Mouse (Mus musculus) gonadal fat pad, adult 2 months (tissue): ENCODE results near the gene Sobp. TPM values are rescaled to one million over a fixed set of nuclear protein-coding genes. Genes with fewer than 3 reads are reported as not detected.

Experiments
- DNase-seq: peaks from one replicate; pipeline ENCODE4 v3.0.0-alpha.2; 2012; ENCODE audit warnings: low read depth
- polyA plus RNA-seq: library from polyadenylated mRNA; depleted of rRNA; stranded (reverse); fragments of >200 nt; gene quantifications from 2 replicates; pipeline ENCODE4 v1.2.3, GENCODE M21; 2012

Sobp gene
- polyA plus RNA-seq, 1 experiment, result 0.35 TPM

DNA sequence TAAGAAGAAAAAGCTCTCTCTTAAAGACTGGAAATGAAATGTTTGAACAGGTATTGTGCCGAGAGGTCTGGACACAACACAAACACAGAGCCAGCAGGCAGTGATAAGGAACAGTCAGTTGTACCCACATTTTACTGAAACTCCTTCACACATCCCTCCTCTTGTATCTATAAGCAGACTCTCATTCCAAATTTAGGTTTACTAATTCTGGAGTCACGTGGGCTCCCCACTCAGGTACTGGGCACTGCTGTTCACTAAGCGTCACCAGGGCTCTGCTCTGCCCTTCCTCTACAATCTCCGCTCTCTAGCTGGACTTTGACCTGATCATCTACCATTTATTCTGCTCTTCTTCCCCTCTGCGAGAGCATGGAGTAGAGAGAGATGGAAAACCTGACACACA, 15.4 kb downstream of the Sobp start:
- no peak for DNase-seq

GRCm38 (mm10) chr10:43155046-43155560, 19.2 kb downstream of the Sobp start:
- DNase-seq, result no peak

DNA sequence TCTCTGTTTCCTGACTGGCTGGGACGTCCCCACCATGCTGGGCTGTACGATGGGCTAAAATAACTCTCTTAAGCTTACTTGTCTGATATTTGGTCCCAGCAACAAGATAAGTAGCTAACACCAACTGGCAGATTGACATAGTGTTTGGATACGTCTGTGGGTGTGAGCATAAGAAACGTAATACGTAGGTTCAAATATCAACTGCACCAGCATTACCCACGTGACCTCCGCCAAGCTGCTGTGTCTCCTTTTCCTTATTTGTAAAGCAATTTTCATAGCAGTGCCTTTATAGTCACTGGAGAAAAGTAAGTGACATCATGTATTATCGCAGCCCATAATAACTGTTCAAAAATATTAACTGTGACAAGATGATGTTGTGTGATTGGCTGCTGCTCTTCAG, 21.7 kb downstream of the Sobp start:
- no peak for DNase-seq

- DNase-seq, result no peak
Measured at GRCm38 (mm10) chr10:43148456-43148855, 25.9 kb downstream of the Sobp start.

- no peak for DNase-seq
Measured at GRCm38 (mm10) chr10:43143173-43143572, 31.2 kb downstream of the Sobp start.

DNA sequence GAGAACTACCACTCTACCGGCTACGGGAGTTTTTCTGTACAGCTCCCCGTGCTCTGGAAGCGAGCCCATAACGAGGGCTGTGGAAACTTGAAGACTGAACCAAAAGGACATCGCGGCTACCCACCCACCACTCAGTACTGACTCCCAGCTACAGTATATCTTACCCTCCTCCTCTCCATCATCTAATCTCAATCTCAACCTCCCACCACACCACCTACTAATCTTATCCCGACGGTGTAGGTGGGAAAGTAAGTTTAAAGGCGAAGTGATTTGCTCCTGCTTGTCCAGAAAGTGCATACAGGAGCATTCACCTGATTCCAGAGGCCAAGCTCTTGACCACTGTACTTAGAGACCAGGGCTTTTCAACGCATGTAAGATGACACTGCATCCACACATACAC, 40.3 kb downstream of the Sobp start:
- no peak for DNase-seq

GRCm38 (mm10) chr10:43128750-43129149, 45.6 kb downstream of the Sobp start:
- DNase-seq, result no peak

- no peak for DNase-seq
Measured at GRCm38 (mm10) chr10:43124561-43124960, 49.8 kb downstream of the Sobp start.

DNA sequence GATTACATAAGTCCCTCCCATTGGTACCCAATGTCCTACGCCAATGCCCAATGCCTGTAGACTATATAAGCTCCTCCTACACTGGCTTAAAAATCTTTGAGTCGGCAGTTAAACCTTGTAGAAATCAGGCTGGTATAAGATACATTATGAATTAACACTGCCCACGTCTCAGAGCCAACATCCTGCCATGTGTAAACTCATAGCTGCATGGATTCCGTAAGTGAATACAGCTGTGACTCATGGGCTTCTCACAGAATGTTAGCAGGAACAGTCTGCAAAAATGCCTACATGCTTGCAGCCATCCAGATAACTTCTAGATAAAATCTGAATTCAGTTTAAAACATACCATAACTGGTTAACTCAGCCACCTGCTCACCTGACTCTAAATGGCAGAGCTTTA, 50.2 kb downstream of the Sobp start:
- DNase-seq, result no peak

DNA sequence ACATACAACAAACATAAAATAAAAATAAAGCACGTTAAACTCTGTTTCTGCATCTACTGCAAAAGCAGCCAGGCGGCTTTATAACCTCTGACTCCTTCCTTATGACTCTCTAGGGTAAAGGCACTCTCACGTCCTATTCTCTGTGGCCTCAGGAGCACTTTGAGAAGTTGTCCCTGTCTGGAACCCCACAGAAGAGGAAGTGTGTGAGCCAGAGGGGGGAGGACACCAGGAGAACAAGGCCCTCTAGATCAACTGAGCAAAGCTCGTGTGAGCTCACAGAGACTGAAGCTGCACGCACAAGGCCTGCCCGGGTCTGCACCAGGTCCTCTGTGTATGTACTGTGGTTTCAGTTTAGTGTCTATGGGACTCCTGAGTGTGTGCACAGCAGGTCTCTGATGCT, 50.9 kb downstream of the Sobp start:
- no peak for DNase-seq

DNA sequence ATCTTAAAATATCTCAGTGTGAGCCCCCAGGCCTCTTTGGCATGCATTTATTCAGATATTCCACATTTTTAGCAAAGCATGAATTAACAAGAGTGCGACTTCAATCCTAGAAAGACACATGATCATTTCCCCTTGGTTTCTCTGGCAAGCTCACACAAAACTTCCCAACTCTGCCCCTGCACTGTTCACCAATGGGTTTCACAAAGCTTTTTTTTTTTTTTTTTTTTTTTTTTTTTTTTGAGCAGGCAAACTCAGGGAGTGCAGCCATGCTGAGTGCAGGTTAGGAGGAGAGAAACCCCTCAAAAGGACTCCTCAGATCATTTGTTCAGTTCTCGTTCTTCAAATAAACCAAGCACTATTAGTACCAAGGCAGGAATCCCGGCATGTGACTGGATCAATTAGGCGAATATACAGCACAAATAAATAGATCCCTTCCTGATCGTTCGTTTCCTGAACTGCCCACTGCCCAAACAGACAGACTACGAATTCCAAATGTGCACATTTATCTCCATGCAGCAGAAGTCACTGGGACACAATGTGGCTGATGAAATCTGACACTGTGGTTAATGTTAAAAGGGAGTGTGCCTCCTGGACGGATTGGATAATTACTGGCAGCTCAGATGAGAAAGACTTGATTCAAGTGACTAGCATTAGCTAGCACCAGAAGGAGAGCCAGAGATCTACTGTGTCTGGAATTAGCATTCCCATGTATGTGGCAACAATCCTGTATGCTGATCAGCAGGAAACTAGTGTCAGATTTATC, 53.5 kb downstream of the Sobp start:
- DNase-seq, result no peak

GRCm38 (mm10) chr10:43116083-43116927, 58.0 kb downstream of the Sobp start:
- no peak for DNase-seq

- DNase-seq, result no peak
Measured at GRCm38 (mm10) chr10:43112296-43112695, 62.0 kb downstream of the Sobp start.

- DNase-seq, result no peak
Measured at GRCm38 (mm10) chr10:43106616-43107015, 67.7 kb downstream of the Sobp start.

GRCm38 (mm10) chr10:43106196-43106595, 68.1 kb downstream of the Sobp start:
- no peak for DNase-seq

- no peak for DNase-seq
Measured at GRCm38 (mm10) chr10:43100513-43100912, 73.8 kb downstream of the Sobp start.

DNA sequence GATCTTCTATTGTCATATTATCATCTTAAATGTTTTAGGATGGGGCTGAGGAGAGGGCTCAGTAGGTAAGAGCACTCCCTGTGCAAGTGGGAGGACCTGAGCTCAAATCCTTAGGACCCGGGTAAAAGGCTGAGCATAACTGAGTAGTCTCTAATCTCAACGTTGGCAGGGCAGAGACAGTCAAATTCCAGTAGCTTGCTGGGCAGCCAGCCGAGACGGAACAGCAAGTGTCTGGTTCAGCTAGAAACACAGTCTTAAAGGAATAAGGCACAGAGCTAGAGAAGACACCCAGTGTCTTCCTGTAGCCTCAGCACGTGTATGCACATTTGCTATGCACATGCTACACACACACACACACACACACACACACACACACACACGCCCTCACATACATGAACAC, 75.1 kb downstream of the Sobp start:
- no peak for DNase-seq

DNA sequence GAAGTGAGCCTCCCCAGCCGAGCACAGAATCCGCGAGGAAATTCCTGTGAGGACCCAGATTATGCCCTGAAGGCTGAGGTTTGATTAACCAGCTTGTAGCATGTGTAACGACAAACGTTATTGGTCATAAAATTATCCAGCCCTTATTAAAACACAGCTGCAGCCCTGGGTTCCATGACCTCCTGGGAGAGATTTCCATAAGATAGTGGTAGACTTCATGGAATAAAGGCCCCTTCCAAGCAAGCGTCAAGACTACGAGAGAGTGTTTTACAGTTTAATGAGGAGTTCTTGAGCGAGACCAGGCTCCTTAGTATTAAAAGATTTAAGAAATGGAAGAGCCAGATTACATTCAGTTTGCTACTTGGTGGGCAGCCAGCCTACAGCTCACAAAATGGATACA, 76.6 kb downstream of the Sobp start:
- no peak for DNase-seq

- no peak for DNase-seq
Measured at GRCm38 (mm10) chr10:43096614-43097013, 77.7 kb downstream of the Sobp start.

DNA sequence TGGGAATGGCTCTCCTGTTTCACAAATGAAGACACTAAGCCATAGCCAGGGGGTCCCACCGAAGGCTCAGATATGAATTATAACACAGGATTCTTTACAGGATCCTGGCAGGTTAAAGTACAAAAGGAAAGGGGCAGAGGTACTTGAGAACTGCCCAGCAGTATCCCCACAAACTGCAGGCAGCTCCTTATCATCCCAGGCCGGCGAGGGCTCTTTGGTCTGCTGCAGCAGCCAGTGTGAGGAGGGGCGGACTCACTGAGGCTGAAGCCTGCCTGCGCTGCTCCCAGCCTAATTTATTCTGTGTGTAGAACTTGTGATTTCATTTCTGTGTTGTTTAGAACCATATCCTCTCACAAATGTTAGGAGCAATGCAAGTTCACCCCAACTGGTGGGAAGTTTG, 79.8 kb downstream of the Sobp start:
- DNase-seq, result no peak

DNA sequence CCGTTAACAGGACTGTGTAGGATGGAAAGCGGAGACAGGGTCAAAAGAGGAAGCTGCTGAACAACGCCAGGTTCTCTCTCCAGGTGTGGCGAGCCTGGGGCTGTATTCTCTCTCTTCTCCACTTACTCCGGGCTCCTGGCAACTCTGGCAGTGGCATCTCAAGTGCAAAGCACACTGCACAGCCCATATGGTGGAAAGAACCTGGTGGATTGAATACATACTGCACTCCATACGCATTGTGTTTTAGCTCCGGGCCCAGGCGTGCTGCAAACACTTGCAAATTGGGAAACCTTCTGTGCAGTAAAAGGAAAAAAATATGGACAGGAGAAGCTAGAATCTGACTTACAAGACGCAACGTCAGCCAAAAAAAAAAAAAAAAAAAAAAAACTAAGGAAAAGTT, 80.9 kb downstream of the Sobp start:
- DNase-seq, result no peak

- no peak for DNase-seq
Measured at GRCm38 (mm10) chr10:43090040-43090439, 84.3 kb downstream of the Sobp start.

GRCm38 (mm10) chr10:43087421-43087820, 86.9 kb downstream of the Sobp start:
- DNase-seq, result no peak
